Mouse (Mus musculus) frontal cortex, postnatal 36 days (tissue): Measurements from ENCODE around the gene Apobec4.

Experiments
- DNase-seq, 2 experiments: peaks; one replicate each; pipeline ENCODE4 v3.0.0; 2022; ENCODE audit warnings: low spot score in 2 of 2

Gene Apobec4

GRCm38 (mm10) chr1:152750312-152750965, at the start of gene Apobec4:
Apobec4 (plus strand) TSS chr1:152750551.
- peak in 1 of 2 experiments; percentile 52 for DNase-seq

GRCm38 (mm10) chr1:152701066-152701465, 49.3 kb upstream of the Apobec4 start:
- no peak for DNase-seq

- DNase-seq = no peak
These were observed 47.4 kb upstream of the Apobec4 start for GRCm38 (mm10) chr1:152702920-152703319.

- no peak for DNase-seq
These were observed 46.4 kb upstream of the Apobec4 start for GRCm38 (mm10) chr1:152703941-152704340.

GRCm38 (mm10) chr1:152707560-152707959, 42.8 kb upstream of the Apobec4 start:
- no peak for DNase-seq

GRCm38 (mm10) chr1:152711037-152711436, 39.3 kb upstream of the Apobec4 start:
- no peak for DNase-seq

GRCm38 (mm10) chr1:152713924-152714323, 36.4 kb upstream of the Apobec4 start:
- DNase-seq = no peak

- DNase-seq = no peak
These were observed 35.9 kb upstream of the Apobec4 start for GRCm38 (mm10) chr1:152714405-152714804.

GRCm38 (mm10) chr1:152717329-152717728, 33.0 kb upstream of the Apobec4 start:
- no peak for DNase-seq

GRCm38 (mm10) chr1:152718200-152718599, 32.2 kb upstream of the Apobec4 start:
- no peak for DNase-seq

- no peak for DNase-seq
These were observed 29.4 kb upstream of the Apobec4 start for GRCm38 (mm10) chr1:152720969-152721368.

- no peak for DNase-seq
These were observed 28.7 kb upstream of the Apobec4 start for GRCm38 (mm10) chr1:152721535-152722198.

GRCm38 (mm10) chr1:152724286-152724685, 26.1 kb upstream of the Apobec4 start:
- DNase-seq = no peak

GRCm38 (mm10) chr1:152726095-152726494, 24.3 kb upstream of the Apobec4 start:
- no peak for DNase-seq

GRCm38 (mm10) chr1:152727604-152728236, 22.6 kb upstream of the Apobec4 start:
- no peak for DNase-seq

- DNase-seq = no peak
These were observed 11.6 kb upstream of the Apobec4 start for GRCm38 (mm10) chr1:152738793-152739192.

- DNase-seq = no peak
These were observed 11.0 kb upstream of the Apobec4 start for GRCm38 (mm10) chr1:152739374-152739773.

- no peak for DNase-seq
These were observed 7.1 kb upstream of the Apobec4 start for GRCm38 (mm10) chr1:152743095-152743826.

- peak; percentile 76 to 88 for DNase-seq
These were observed 3.9 kb upstream of the Apobec4 start for GRCm38 (mm10) chr1:152746426-152746825.

- DNase-seq = no peak
These were observed 1.1 kb upstream of the Apobec4 start for GRCm38 (mm10) chr1:152749276-152749675.

GRCm38 (mm10) chr1:152761791-152762190, 11.4 kb downstream of the Apobec4 start:
- no peak for DNase-seq
